9 mouse cellular contexts compared by ENCODE assay signal in genomic region chr1:10877391-10878170, GRCm38 (mm10).
DNase-seq lines count a peak whose midpoint lies in the region; ATAC-seq and TF ChIP-seq lines count a peak whose summit lies in the region.
"Had no signal": no experiment of that assay in that cellular context is flagged by ENCODE, and none has a peak within 500 bp of the region (broad histone marks: within the 10 kb centered on the region; RNA-seq: fewer than 3 reads in every experiment).

No protein-coding gene starts in this region.

- H3K9ac ChIP-seq in liver, postnatal 0 days (replicated peaks) = no peak overlapping the region

- ATAC-seq in liver, postnatal 0 days = no peak

- H3K4me2 ChIP-seq in liver, postnatal 0 days (ENCODE audit: low read depth, low read length) = no peak overlapping the region

- 47% methylated on average over 2 of the region's 2 CpGs for WGBS in liver, postnatal 0 days (ENCODE audit: insufficient replicate concordance)

- peak; percentile 1 for DNase-seq in cerebellum, adult 9-11 months
- no peak for DNase-seq in cerebellum, postnatal 36 days
- peak; percentile 21 for DNase-seq in 3134 (ENCODE audit: extremely low read depth, insufficient read length, low spot score)
- peak; percentile 5 for DNase-seq in embryo, embryonic 11 days
- DNase-seq in kidney, postnatal 14 days = peak; percentile 76
- no peak for DNase-seq in Muller cell, postnatal 12 days (ENCODE audit: inconsistent ontology term)
- no peak for DNase-seq in thymus, postnatal 25 days
- no peak for DNase-seq in liver, postnatal 0 days
- DNase-seq: layer of hippocampus, postnatal 36 days had no signal

- no peaks in the 10 kb centered on the region for H3K4me1 ChIP-seq in liver, postnatal 0 days (ENCODE audit: insufficient read depth)

- H3K9me3 ChIP-seq in liver, postnatal 0 days (ENCODE audit: low read length) = no peaks in the 10 kb centered on the region

- TF ChIP-seq CTCF in liver, postnatal 0 days (IDR thresholded peaks at IDR 0.05; ENCODE audit: low read depth) = no peak

- no peak overlapping the region for H3K27ac ChIP-seq in liver, postnatal 0 days (ENCODE audit: low read depth)

- H3K4me3 ChIP-seq in liver, postnatal 0 days (ENCODE audit: low read depth, low read length) = no peak overlapping the region

- no peak for TF ChIP-seq EP300 in liver, postnatal 0 days (IDR thresholded peaks at IDR 0.05; ENCODE audit: low read depth)

- no peaks in the 10 kb centered on the region for H3K27me3 ChIP-seq in liver, postnatal 0 days (ENCODE audit: insufficient read depth, low read length)

- no peaks in the 10 kb centered on the region for H3K36me3 ChIP-seq in liver, postnatal 0 days (replicated peaks; ENCODE audit: insufficient read depth, low read length)

Comparison
In these comparisons a context has a peak if more than half of its experiments do, and no peak if none do; other contexts are left out.
1. DNase-seq: peak in cerebellum, adult 9-11 months (single experiment), 3134 (single experiment), embryo, embryonic 11 days (single experiment) and kidney, postnatal 14 days (single experiment); none in cerebellum, postnatal 36 days (0 of 2), Muller cell, postnatal 12 days (single experiment), thymus, postnatal 25 days (single experiment) and liver, postnatal 0 days (single experiment).